Mouse (Mus musculus): ENCODE data around the gene Serpinb1c.
A peak's percentile ranks its signal among the peaks of the same experiment; 100 is the strongest.
"Not testable (repeated sequence)": the region's sequence is repeated elsewhere in the genome, so short reads cannot be mapped to it uniquely, and the experiment has no call there.

Gene Serpinb1c

DNA sequence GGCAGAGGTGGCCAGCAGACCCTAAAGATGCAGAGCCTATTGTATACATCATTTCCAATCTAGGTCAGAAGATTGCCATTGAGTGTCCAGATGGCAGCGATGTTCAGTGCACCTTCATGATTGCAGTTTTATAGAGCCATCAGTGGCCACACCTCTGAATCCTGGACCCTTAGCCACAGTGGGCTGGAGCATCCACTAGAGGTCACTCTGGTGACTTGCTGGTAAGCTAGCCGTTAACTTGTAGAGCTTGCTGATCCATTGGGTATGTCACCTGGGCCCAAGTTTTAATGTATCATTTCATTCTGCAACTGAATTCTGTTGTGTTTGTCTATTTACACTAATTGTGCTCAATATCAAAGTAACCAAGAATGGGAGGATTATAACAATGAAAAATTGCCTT lies 32.4 kb downstream of the Serpinb1c start:
- no peak for DNase-seq

- not testable (repeated sequence) for DNase-seq
These were observed 33.5 kb downstream of the Serpinb1c start for GRCm38 (mm10) chr13:32864529-32864928.

DNA sequence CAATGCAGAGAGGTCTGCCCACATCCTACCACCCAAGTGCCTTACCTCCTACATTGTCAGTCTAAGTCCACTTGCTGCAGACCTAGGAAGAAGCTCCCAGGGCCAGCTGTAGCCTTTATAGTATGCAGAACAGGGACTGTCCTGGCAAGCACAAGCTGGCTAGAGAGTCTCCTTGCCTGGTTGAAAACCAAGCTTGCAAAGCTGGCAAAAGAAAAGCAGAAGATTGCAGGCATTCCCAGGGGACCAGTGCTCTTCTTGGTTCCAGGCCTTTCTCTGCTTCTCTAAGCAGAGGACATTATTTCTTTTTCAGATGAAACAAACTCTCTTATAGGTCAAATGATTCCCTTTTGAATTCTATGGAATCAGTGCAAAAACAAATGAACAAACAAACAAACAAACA lies 34.6 kb downstream of the Serpinb1c start:
- DNase-seq = no peak

DNA sequence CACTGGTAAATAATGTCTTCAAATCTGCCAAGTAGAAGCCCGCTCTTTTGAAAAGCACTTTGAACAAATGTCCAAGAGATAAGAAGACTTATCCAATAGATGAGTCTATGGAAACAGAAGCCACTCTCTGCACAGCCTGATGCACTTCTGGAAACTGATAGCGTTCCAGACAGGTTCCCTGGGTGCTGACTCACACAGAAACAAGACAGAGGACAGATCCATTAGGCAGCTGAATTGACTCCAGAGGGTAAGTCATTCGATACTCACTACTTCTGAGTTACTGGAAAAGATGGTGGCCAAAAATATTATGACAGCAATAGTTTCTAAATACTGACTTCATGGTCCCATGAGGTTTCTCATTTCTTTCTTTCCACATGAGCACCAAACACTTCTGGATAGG lies 37.2 kb downstream of the Serpinb1c start:
- no peak for DNase-seq

DNA sequence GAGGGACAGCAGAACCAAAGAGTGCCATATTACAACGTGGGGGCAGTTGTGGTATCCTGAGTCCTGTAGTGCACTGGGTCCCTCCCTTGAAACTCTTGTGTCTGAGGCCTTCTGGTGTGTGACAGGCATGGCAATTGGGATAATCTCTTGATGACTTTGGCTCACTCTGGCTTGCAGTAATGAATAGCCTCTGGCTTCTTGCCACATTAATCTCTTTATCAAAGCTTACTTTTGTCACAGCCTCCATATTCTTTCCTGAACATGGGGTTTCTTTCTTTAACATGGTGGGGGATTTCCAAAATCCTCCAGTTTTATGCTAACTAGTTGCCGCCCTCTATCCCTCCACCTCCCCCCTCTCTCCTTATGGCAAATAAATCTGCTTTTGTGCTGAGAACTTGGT lies 44.9 kb downstream of the Serpinb1c start:
- no peak for DNase-seq

DNA sequence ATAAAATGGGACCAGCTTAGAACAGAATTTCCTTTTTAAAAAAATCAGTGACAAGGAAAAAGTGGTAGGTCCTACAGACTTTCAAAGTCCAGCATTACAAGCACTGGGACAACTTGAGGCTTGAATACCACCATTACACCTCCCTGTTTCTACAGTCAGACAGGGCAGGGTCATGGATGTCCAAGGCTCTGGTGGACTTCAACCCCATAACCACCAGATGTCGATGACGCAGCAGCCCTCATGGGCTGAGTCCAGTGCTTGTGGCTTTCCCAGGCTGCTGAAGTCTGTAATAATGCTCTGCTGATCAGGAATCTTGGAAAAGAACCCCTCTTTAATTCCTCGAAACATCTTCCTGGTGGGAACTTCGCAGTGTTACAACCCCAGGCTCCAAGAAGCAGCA lies 45.5 kb downstream of the Serpinb1c start:
- DNase-seq = no peak

GRCm38 (mm10) chr13:32851967-32852366 lies 46.0 kb downstream of the Serpinb1c start:
- peak in 1 of 2 experiments; percentile 56 for DNase-seq

DNA sequence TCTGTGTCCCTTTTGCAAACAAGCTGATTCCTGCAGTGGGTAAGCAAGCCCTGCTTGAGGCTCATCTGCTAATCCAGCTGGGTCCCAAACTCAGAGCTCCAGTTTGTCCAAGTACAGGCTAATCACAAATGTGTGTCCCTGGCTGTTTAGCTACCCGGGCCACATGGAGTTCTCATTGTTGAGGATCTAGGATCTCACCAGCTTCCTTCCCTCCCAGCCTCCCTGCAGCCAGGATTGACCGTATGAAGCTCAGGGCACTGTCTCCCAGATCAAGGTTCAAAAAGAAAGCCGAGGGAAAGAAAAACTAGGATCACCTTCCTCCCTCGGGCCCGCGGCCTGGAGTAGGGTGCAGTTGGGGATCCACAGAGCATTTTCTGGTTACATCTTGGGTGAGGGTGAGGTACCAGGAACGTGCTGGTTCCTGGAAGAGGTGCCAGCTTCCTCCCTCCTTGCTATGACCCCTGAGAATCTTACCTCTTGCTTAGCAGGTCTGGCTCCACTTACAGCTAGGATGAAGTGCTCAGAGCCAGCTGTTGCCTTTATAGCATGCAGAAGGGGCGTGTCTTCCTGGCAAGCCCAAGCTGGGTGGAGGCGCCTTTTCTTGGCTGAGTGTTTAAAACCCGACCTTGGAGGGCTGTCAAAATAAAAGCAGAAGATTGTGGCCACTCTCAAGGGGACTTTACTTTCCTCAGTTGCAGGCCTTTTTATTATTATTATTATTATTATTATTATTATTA lies 47.2 kb downstream of the Serpinb1c start, which contains the start of gene Serpinb1a:
Serpinb1a (minus strand) TSS at position 518 of the 737 bp plus-strand sequence.
- peak; percentile 76 to 77 for DNase-seq

- DNase-seq = no peak
These were observed 47.9 kb downstream of the Serpinb1c start for GRCm38 (mm10) chr13:32850156-32850555.

DNA sequence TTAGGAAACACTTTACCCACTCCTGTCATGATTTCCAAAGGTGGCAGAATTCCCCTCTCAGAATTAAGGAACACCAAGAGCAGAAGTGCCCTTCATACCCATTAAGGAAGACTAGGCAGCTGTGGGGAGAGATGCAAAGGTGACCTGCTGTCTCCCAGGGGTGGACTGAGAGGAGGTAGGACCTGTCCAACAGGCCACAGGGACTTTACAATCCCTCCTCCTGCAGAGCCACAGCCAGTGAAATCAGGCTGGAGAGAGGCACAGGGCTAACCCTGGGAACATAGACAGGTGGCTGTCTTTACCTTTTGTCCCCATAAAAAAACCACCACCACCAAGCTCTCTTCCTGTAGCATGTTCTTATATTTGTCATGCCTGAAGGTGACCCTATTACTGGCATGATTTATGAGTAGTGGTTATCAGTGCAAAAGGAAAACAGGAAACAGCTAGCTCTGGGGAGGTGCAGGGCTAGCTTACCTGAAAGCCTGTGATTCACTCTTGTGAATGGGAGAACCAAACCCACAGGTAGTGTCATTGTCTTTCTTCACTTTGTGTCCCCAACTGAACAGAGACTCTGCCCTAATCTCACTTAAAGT lies 48.4 kb downstream of the Serpinb1c start:
- no peak for DNase-seq

GRCm38 (mm10) chr13:32849092-32849491 lies 48.9 kb downstream of the Serpinb1c start:
- DNase-seq = no peak

DNA sequence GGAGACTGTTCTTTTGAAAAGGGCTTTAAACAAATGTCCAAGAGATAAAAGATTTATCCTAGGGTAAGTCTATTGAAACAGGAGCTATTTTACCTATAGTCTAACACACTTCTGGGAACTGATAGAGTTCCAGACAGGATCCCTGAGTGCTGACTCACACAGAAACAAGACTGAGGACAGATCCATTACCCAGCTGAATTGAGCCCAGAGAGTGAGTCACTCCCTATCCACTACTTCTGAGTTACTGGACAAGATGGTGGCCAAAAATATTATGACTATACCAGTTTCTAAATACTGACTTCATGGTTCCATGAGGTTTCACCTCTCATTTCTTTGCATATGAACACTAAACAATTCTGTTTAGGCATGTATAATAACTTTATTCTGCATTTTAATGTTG lies 51.8 kb downstream of the Serpinb1c start:
- DNase-seq = no peak

- DNase-seq = no peak
These were observed 56.7 kb downstream of the Serpinb1c start for GRCm38 (mm10) chr13:32841349-32841748.

DNA sequence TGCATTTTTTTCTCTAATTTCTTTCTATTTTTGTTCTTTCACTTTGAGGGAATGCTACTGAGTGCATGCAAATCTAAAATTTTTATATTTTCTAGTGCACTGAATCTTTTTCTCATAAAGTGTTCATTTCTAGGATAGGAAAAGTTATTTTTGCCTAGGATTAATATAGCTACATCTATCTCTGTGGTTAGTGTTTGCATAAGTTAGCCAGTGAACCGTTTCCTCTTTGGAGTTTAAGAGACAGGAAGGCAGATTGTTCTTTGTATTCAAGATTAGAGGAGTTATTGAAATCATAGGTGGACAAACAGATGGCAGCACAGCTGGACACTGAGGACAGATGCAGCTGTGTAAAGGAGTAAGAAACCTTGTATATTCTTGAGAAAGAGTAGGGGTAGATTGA lies 58.7 kb downstream of the Serpinb1c start:
- no peak for DNase-seq

GRCm38 (mm10) chr13:32834513-32834912 lies 63.5 kb downstream of the Serpinb1c start:
- DNase-seq = peak; percentile 21 to 29

DNA sequence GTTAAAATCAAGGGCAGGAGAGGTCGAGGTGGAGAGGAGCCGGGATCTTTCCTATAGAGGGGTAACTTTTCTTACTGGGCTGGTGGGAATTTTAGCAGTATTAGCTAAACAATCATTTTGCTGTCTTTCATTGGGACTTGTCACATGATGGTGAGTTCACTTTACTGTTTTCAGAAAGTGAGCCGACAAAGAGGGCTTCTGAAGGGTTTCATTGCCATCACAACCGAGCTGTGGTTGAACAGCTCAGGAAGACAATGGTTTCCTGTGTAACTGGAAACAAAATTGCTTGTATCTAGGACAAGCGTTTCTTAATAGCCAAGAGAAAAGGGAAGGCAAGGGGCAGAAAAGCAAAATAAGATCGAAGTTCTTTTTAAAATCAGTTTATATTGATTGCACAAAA lies 64.8 kb downstream of the Serpinb1c start:
- no peak for DNase-seq

DNA sequence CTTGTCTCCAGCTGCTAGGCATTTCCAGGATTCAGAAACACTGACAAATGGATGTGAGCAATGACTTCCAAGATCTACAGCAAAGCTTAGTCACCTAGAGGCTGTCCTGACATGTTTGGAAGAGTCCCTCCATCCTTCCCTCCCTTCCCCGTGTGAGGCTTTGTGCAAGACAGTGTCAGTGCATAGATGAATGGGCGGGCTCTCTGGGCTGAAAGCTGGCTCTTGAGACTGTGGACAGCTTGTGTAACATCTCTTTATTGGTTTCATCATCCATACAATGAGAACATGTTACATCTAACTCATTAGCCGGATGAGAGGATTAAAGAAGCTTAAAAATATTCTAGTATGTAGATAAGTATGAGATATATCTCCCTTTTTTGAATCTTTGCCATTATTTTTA lies 65.2 kb downstream of the Serpinb1c start:
- DNase-seq = peak; percentile 19 to 28

DNA sequence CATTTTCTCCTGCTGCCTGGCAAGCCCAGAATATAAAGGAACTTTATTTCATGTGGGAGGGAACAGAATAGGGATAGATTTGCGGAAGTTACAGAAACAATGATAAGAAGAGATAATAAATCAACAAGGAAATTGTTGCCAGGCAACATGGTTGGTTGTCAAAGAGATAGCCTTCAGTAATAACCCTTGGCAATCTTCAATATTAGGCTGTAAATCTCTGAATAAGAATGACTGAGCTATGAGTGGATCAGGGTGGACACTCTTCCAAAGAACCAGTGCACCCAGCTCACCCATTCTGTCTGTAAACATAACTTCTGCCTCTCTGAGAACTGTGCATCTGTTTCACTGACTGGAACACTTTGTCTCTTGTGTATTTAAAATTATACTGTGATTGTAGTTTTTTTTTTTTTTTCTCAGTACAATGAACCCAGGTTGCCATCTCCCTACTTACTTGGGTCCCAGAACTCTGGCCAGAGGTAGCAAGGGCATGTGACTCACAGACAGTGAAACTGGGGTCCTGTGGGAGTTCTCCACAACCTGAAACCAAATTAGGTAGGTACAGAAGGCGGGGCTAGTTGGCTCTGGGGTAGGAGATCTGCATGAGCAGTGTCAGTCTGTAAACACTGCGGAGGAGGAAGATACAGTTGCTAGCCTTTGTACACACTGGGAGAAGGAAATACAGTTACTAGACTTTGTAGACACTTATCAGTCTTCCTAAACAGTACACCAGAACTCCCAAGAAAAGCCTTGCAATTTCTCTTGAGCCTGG lies 66.3 kb downstream of the Serpinb1c start:
- DNase-seq = peak; percentile 11 to 18

Data from lung, postnatal 4 days (tissue).